Mouse (Mus musculus) embryo, embryonic 10.5 days (tissue): ENCODE measurements at regions not wholly inside any gene's neighbourhood (a gene's known extent, or its start where the extent isn't known, plus 50 kb on each side); places are given as distances from the start of the nearest gene placed in this dataset.
A peak's percentile ranks its signal among the peaks of the same experiment; 100 is the strongest.
"Not testable (repeated sequence)": the region's sequence is repeated elsewhere in the genome, so short reads cannot be mapped to it uniquely, and the experiment has no call there.

Source experiments
- DNase-seq: peaks from one replicate; pipeline ENCODE4 v3.0.0-alpha.2; 2015; ENCODE audit warnings: low spot score

DNA sequence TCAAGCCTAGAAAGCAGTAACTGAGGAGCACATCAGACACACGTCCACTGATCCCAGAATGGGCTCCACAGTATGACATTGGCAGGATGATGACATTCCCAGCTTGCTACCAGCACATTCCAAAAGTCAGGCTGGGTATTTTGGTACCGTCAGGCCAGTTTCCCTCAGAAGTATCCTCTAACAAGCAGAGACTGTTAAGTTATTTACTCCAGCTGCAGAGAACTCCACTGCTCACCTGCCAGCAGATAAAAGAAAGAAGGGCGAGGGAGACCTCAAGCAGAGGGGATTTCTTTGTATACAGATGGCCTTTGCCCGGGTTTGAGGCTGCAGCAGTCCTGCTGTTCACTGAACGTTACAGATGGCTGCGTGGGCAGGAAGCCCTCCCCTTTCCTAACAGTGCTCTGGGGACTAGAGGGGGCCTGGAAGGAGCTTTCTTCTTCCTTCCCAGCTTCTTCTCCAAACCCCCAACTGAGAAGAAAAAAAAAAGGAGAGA is 175.2 kb upstream of the Meox2 start:
- peak; percentile 57 for DNase-seq

DNA sequence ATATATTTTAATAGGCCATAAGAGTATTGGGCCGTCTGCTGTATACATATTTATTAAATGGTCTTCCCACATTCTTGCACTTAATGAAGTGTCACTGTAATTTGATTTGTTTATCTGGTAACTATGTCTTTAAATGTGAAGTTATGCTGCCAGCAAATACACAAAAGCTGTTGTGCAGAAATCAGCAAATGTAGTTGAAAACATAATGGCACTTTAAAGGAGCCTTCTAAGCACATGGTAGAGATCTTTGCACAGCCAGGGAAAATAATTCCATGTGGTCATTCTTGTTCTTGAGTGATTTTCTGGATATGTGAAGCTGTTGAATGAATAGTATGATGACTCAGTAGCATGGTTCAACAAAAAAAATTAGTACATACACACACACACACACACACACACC is 164.4 kb upstream of the Meox2 start:
- DNase-seq: no peak

DNA sequence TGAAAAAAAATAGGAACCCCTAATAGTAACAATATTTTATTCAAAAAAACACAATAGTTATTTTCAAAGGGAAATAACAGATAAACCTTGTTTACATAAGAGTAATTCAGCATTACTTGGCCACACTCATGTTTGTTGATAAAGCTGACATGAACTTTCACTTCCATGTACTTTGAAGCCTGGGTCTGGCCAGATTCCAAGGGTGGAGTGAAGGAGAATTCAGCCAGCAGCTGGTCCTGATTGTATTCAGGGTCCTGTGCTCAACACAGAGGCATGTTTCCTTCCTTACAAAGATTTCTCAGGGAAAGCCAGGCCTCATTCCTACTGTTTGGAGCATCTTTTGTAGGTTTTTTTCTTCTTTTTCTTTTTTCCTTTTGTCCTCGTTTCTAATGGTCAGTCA is 162.4 kb upstream of the Meox2 start:
- peak; percentile 49 for DNase-seq

DNA sequence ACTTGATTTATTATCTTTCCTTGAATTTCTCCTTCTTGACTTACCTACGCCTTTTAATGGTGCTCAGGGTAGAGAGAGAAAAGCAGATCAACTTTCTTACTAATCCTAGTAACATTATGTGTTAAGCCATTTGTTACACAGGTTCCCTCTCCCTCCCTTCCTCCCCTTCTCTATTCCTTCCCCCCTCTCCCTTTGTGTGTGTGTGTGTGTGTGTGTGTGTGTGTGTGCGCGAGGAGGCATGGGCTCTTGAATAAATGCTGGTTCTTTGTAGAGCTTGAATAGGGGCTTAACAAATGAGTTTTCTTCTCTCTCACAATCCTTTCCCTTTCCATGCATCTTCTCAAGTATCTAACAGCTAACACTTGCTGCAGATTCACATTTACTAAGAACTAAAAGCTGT is 160.4 kb upstream of the Meox2 start:
- DNase-seq: no peak

DNA sequence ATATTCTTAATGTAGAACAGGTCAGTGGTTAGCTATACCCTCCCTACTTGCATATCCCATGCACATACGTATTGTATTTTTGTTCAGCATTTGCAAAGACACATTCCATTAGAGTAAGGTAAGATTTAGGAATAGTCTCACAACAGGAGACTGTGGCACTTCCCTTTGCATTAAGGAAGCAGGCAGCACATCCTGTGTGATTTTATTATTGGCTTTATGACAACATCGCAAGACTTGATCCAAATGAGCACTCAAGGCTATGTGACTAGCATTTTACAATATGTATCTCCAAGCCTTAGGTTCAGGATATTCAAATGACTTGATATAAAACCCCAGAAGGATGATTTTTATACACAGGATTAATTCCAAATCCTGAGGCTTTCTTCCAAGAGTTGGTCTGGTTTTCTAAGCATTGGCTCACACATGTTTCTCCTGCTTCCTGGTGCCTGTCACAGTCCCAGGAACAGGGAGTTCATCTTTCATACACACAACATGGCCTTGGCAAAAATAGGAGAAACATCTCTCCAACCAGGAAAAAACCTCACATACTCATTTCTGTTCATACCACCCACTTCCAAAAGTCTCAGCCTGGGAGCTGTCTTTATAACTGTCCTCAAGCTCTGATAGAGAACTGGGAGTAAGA is 159.1 kb upstream of the Meox2 start:
- DNase-seq: no peak

DNA sequence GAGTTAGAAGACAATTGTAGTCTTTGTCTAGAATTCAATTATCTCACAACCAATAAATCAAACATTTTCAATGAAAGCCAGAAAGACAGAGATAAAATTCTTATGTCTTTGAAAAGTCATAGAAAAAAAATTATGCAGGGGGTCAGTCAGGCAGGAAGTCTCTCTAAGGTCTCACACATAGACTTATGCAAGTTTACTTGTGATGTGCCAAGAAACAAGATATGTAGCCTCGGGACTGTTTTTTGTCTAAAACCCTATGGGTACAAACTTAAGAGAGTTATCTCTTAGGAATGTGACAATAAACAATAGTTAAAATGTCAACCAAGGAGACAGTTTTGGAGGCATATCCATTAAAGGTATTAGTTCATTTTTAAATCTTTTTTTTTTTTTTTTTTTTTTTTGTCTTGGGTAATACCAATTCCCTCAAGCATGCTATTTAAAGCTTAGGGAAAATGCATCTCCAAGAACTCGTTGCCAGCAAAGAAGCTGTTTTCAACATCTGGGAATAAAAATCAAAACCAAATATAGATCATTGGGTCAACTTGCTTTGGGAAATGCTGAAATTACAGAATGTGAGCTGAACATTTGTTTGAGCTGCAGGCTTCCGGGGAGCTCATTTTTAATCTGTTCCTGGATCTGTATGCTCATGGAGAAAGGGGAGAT is 133.8 kb upstream of the Meox2 start:
- no peak for DNase-seq

DNA sequence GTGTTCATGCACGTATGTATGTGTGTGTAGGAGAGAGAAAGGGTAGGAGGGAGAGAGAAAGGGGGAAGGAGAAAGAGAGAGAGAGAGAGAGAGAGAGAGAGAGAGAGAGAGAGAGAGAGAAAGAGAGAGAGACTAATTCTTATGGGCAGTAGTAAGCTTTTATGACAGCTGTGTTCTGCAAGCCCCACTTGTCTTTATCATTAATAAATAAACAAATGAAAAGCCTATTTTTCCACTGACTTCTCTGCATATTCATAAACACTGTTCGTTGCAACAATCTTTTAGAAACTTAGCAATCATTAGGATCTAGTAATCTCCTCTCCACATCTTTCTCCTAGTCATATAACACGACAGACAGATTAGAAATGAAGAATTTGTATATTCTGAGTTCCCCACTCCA is 131.2 kb upstream of the Meox2 start:
- DNase-seq: no peak

DNA sequence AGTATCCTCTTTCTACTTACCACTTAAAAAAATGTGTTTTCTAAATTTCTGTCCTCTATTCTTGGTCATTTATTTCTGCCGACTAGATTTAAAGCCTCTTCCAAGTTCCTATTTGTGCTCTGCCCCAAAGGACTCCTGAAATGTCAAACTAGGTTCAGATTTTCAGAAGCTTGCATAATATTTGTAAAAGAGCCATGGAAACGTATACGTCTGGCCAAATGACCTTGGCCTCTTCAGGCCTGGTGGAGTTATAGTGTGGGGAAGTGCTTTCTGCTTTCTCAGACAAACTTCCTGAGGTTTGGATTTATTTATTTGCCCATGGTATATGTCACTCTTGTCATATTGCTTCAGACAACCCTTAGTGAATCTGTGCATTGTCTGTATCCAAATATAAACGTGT is 117.2 kb upstream of the Meox2 start:
- DNase-seq: no peak

DNA sequence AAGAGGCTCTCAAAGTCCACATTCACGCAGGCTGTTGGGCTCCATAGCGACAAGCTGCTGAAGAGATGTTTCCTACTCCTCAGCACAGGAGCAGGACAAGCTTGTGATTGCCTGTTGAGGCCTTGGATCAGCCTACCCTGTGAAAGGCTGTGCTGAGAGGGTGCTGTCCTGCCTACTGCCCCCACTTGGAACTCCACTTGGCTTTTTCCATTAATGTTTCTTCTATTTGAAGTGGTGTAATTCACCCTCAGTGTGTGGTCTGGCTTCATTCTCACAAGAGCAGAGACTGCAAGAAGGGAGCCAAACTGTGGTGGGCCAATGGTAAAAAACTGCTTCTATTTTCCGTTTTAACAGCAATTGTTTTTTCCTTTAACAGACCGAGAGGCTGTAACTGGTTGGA is 116.4 kb upstream of the Meox2 start:
- DNase-seq: no peak

DNA sequence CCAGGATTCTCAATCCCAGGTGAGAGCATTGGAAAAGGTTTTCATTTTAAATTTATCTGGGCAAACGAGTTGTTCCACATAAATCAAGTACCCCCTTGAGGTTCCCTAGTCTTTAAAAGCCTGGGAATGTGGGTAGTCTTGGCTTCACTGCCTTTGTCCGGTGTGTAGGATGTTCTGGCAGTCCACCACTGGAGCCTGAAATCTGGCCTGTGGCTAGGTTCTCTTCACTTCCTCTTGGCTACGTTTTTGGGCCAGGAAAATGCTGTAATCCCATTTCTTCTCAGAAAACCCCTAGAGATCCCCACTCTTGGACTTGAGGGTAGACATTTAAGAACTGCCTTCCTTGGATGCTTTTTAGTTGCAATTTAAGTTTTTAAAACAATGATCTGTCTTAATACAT is 106.9 kb upstream of the Meox2 start:
- no peak for DNase-seq

DNA sequence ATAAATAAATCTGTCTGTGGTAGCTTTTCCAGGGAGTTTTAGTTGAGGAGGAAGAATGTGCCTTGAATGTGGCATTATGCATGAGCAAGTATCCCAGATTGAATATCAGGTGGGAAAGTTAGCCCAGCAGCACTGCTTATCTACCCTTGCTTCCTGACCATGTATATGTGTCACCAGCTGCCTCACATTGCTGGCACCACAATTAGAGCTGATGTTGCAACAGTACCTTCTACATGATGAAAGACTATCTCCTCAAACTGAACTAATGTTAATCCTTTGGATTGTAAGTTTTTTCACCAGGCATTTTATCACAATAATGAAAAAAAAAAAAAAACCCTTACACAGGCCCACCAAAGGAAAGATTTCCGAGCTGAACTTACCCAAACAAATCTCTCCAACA is 103.1 kb upstream of the Meox2 start:
- DNase-seq: no peak

DNA sequence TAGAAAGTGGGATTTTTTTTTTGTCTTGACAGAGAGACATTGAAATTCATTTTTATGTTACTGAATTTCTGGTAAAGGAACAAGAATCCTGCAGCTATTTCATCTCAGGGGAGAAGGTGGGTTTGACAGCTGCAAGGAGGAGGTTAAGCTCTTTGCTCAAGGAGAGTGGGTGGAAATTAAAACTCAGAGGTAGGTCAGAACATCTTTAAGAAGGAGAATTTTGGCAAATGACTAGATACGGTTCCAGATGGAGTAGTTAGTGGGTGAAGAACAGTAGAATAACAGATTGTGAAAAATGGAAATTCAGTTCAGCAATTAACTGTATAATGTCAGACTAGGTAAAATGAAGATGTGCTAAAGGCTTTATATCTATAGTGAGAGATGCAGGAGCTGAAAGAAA is 98.0 kb upstream of the Meox2 start:
- DNase-seq: no peak

DNA sequence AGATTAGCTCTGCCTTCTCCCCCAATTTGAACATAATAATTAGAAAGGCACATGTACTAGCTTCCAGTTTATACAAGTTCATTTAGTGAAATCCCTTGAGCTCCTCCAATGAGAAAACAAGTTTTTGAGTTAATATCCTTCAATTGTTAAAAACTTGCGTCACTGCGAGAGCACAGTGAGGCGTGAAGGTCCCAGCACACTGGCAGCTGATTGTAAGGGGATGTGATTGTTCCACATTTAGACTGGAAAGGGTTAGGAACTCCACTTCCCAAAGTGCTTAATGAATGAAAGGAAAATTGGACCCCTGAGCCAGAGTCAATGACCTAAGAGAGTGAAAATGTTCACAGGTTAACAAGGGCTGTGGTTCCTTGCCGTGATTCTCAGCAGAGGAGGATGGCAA is 93.9 kb upstream of the Meox2 start:
- DNase-seq: no peak

DNA sequence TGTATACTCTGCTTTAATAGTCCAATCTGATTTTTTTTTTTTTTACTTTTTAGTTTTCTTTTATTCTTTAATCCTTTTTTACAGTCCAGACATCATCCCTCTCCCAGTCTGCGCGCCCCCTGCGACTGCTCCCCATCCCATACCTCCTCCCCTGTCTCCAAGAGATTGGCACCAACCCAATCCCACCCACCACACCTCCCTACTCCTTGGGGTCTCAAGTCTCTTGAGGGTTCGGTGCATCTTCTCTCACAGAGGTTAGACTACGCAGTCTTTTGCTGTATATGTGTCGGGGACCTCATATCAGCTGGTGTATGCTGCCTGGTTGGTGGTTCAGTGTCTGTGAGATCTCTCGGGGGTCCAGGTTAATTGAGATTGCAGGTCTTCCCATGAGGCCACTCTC is 93.4 kb upstream of the Meox2 start:
- not testable (repeated sequence) for DNase-seq

DNA sequence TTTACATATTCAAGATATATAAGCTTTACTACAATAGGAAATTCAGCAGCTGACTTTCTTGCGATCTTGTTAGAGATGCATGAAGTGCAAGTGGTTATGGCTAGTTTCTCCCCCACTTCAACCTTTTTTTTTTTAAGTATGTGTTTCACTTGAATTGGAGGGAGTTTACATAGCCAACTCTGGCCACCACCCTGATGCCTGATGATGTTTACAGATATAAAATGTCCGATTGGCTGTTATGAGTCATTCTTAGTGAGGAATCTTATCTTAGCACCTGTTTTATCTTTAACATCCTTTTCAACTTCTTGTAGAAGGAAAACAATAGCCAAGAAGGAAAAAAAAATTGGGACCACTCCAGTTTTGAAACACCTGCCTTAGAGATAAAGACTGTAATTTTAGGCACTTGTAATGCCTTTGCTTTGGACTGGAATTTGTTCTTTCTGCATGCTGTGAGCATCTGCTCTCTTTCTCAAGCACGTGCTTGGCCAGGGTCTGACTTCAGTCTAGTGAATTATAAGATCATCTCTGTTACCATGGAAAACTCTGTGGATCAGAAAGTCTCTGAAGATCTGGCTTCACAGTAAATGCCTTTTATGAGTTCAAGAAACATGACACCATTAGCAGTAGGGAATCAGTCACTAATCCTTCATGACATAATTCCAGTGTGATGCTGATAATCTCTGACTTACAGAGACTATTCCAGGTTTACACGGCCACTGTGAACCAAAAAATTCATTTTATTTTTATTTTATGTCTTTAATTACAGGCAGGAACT is 92.7 kb upstream of the Meox2 start:
- DNase-seq: peak; percentile 34

DNA sequence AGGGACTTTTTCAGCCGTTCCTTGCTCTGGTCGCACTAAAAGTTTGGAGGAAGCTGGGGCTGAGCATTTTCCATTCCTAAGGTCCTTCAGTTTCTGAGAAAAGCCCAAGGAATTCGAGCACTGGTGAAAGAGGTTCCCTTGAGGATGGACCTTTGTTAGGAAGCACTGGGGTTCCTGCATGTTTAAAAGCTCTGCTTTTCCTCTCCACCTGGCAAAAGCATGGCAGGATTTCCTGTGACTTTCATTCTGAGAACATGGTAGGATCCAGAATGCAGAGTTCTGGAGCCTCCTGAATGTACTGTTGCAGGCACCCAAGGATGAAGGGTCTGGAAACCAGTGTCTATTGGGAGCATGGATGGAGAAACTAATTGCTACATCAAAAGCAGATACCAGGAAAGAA is 61.1 kb upstream of the Meox2 start:
- DNase-seq: no peak

DNA sequence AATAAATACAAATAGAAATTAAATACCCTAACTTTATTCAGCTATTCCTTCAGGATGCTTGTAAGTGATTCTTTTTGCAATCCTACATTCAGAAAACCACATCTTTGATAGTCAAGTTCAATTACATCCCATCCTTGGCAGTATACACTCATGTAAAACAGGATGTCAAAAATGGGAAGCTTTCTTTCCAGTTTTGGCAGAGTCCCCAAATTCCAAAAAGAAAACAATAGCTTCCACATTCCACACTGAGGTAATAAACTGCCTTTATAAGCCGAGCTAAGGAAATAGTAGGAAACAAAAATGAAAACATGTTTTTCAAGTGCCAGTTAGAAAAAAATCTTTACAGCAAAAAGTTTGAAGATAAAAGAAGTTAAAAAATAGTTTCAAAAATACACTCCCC is 57.7 kb upstream of the Meox2 start:
- no peak for DNase-seq

DNA sequence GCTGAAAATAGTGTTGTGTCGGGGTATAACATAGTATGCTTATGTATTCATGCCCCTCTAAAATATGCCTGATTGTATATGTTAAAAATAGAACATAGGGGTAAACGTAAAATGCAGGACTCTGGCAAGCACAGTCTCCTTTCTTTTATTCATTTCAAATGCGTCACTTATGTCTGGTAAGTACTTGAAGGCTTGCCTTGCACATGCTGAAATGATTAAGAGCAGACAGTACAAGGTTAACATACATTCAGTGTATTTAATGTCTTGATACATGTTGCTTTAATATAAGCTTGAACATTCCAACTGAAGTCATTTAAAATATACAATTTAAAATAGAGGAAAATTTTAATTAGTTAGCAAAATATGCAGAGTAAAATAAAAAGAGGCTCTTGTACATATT is 50.9 kb upstream of the Meox2 start:
- DNase-seq: no peak
